Mouse (Mus musculus) heart, embryonic 10.5 days (tissue): ENCODE measurements around the gene Gm29797. TPM values are rescaled to one million over a fixed set of nuclear protein-coding genes. Genes with fewer than 3 reads are reported as not detected.

ENCODE experiments used
- DNase-seq: peaks from one replicate; pipeline ENCODE4 v3.0.0-alpha.2; 2017; ENCODE audit warnings: low spot score
- H3K27ac ChIP-seq: fragments of 300-500 bp; sonication (generic); 2 replicates; pipeline ENCODE4 v1.5.1; 2016; ENCODE audit warnings: mild to moderate bottlenecking
- H3K27me3 ChIP-seq: fragments of 300-500 bp; sonication (generic); 2 replicates; pipeline ENCODE4 v1.6.1; 2016; ENCODE audit warnings: mild to moderate bottlenecking; ENCODE audit not compliant: poor library complexity, insufficient read depth, severe bottlenecking
- H3K36me3 ChIP-seq: fragments of 300-500 bp; sonication (generic); 2 replicates; pipeline ENCODE4 v1.6.1; 2016; ENCODE audit warnings: mild to moderate bottlenecking, moderate library complexity
- H3K4me1 ChIP-seq: fragments of 300-500 bp; sonication (generic); 2 replicates; pipeline ENCODE4 v1.6.1; 2016; ENCODE audit warnings: mild to moderate bottlenecking
- H3K4me3 ChIP-seq: fragments of 300-500 bp; sonication (generic); 2 replicates; pipeline ENCODE4 v1.5.1; 2016; ENCODE audit warnings: mild to moderate bottlenecking, moderate library complexity
- H3K9me3 ChIP-seq: fragments of 300-500 bp; sonication (generic); 2 replicates; pipeline ENCODE4 v1.6.1; 2016; ENCODE audit warnings: mild to moderate bottlenecking, moderate library complexity
- WGBS: fragments of 180-500 bp; shearing (Covaris S2); methylation state at CpG from one replicate; pipeline ENCODE4 v1.1.7; 2016; 5-methylcytosine and 5-hydroxymethylcytosine counted together
- polyA plus RNA-seq: library from polyadenylated mRNA; unstranded; fragments of >200 nt; fragmentation: Nextera tagmentation; extraction: Ambion mirVana; gene quantifications from 2 replicates; pipeline ENCODE4 v1.2.1, GENCODE M21; 2016

Gm29797 gene
- 0.24 TPM in 1 of 2 replicates, not detected in the other for polyA plus RNA-seq

- H3K27me3 ChIP-seq, result no peaks in the 10 kb centered on the region
- no peak within 1 kb of the TSS for H3K4me3 ChIP-seq
- 77% methylated on average over 3 of the region's 3 CpGs for WGBS
- H3K9me3 ChIP-seq, result no peaks in the 10 kb centered on the region
- no peak for DNase-seq
- H3K4me1 ChIP-seq, result peaks cover 26% of the 10 kb centered on the region; the same call in 1 of the 2 replicates
- H3K27ac ChIP-seq, result no peak within 1 kb of the TSS
- peaks cover 52% of the 10 kb centered on the region for H3K36me3 ChIP-seq
Measured at GRCm38 (mm10) chr2:181656734-181657133, at the start of gene Gm29797. Gene Gm29797 (plus strand): TSS chr2:181657034.

- Histone ChIP-seq H3K4me3 (no peak overlapping the region), H3K9me3 (no peaks in the 10 kb centered on the region), H3K27ac (no peak overlapping the region), H3K4me1 (no peaks in the 10 kb centered on the region), H3K36me3 (peaks cover 64% of the 10 kb centered on the region), H3K27me3 (no peaks in the 10 kb centered on the region)
- 88% methylated on average over 5 of the region's 5 CpGs for WGBS
- DNase-seq, result no peak
Measured at GRCm38 (mm10) chr2:181618761-181619495, 37.9 kb upstream of the Gm29797 start.

- Histone ChIP-seq H3K27ac (no peak overlapping the region), H3K9me3 (no peaks in the 10 kb centered on the region), H3K4me3 (no peak overlapping the region), H3K27me3 (no peaks in the 10 kb centered on the region), H3K36me3 (peaks cover 69% of the 10 kb centered on the region), H3K4me1 (no peaks in the 10 kb centered on the region)
- DNase-seq, result no peak
Measured at GRCm38 (mm10) chr2:181623401-181623800, 33.4 kb upstream of the Gm29797 start.

- no peaks in the 10 kb centered on the region for H3K9me3 ChIP-seq
- H3K4me1 ChIP-seq, result no peaks in the 10 kb centered on the region
- H3K36me3 ChIP-seq, result peaks cover 55% of the 10 kb centered on the region
- H3K4me3 ChIP-seq, result no peak overlapping the region
- DNase-seq, result no peak
- no peak overlapping the region for H3K27ac ChIP-seq
- no peaks in the 10 kb centered on the region for H3K27me3 ChIP-seq
Measured at GRCm38 (mm10) chr2:181628471-181628870, 28.4 kb upstream of the Gm29797 start.

- Histone ChIP-seq H3K4me3 (no peak overlapping the region), H3K9me3 (no peaks in the 10 kb centered on the region), H3K27me3 (no peaks in the 10 kb centered on the region), H3K36me3 (peaks cover 72% of the 10 kb centered on the region), H3K27ac (no peak overlapping the region), H3K4me1 (no peaks in the 10 kb centered on the region)
- WGBS, result 96% methylated on average over 6 of the region's 6 CpGs
- DNase-seq, result no peak
Measured at GRCm38 (mm10) chr2:181632624-181633023, 24.2 kb upstream of the Gm29797 start.

- no peak overlapping the region for H3K27ac ChIP-seq
- no peak overlapping the region for H3K4me3 ChIP-seq
- H3K9me3 ChIP-seq, result no peaks in the 10 kb centered on the region
- H3K27me3 ChIP-seq, result no peaks in the 10 kb centered on the region
- WGBS, result 93% methylated on average over 3 of the region's 3 CpGs
- H3K4me1 ChIP-seq, result no peaks in the 10 kb centered on the region
- peaks cover 86% of the 10 kb centered on the region for H3K36me3 ChIP-seq
- peak; percentile 42 for DNase-seq
Measured at GRCm38 (mm10) chr2:181635865-181636264, 21.0 kb upstream of the Gm29797 start.

- H3K27ac ChIP-seq, result no peak overlapping the region
- no peaks in the 10 kb centered on the region for H3K4me1 ChIP-seq
- DNase-seq, result peak; percentile 75
Measured at GRCm38 (mm10) chr2:181644361-181644760, 12.5 kb upstream of the Gm29797 start.

GRCm38 (mm10) chr2:181645666-181646065, 11.2 kb upstream of the Gm29797 start:
- WGBS, result 90% methylated on average over 3 of the region's 3 CpGs
- Histone ChIP-seq H3K27ac (no peak overlapping the region), H3K4me1 (no peaks in the 10 kb centered on the region), H3K36me3 (peaks cover 87% of the 10 kb centered on the region), H3K9me3 (no peaks in the 10 kb centered on the region), H3K4me3 (no peak overlapping the region), H3K27me3 (no peaks in the 10 kb centered on the region)
- no peak for DNase-seq

More at GRCm38 (mm10) chr2:181644361-181644760, 12.5 kb upstream of the Gm29797 start:
- no peaks in the 10 kb centered on the region for H3K27me3 ChIP-seq
- H3K9me3 ChIP-seq, result no peaks in the 10 kb centered on the region
- 87% methylated on average over 2 of the region's 2 CpGs for WGBS
- H3K4me3 ChIP-seq, result no peak overlapping the region
- H3K36me3 ChIP-seq, result peaks cover 87% of the 10 kb centered on the region

GRCm38 (mm10) chr2:181646626-181647472, 10.0 kb upstream of the Gm29797 start:
- H3K4me3 ChIP-seq, result no peak overlapping the region
- no peak overlapping the region for H3K27ac ChIP-seq
- 86% methylated on average over 6 of the region's 6 CpGs for WGBS
- no peaks in the 10 kb centered on the region for H3K9me3 ChIP-seq
- no peaks in the 10 kb centered on the region for H3K4me1 ChIP-seq
- no peak for DNase-seq
- H3K36me3 ChIP-seq, result peaks cover 85% of the 10 kb centered on the region
- no peaks in the 10 kb centered on the region for H3K27me3 ChIP-seq

GRCm38 (mm10) chr2:181648926-181649325, 7.9 kb upstream of the Gm29797 start:
- no peaks in the 10 kb centered on the region for H3K4me1 ChIP-seq
- no peak overlapping the region for H3K4me3 ChIP-seq
- no peak overlapping the region for H3K27ac ChIP-seq
- H3K36me3 ChIP-seq, result peaks cover 89% of the 10 kb centered on the region
- no peak for DNase-seq
- no peaks in the 10 kb centered on the region for H3K9me3 ChIP-seq
- H3K27me3 ChIP-seq, result no peaks in the 10 kb centered on the region
- 92% methylated on average over 10 of the region's 10 CpGs for WGBS

GRCm38 (mm10) chr2:181653065-181653464, 3.8 kb upstream of the Gm29797 start:
- no peak overlapping the region for H3K4me3 ChIP-seq
- no peak for DNase-seq
- H3K36me3 ChIP-seq, result peaks cover 86% of the 10 kb centered on the region
- H3K27me3 ChIP-seq, result no peaks in the 10 kb centered on the region
- H3K27ac ChIP-seq, result no peak overlapping the region
- no peaks in the 10 kb centered on the region for H3K9me3 ChIP-seq
- peaks cover 4% of the 10 kb centered on the region; the same call in 1 of the 2 replicates for H3K4me1 ChIP-seq

GRCm38 (mm10) chr2:181653523-181653922, 3.3 kb upstream of the Gm29797 start:
- DNase-seq, result no peak
- H3K9me3 ChIP-seq, result no peaks in the 10 kb centered on the region
- H3K27me3 ChIP-seq, result no peaks in the 10 kb centered on the region
- H3K4me3 ChIP-seq, result no peak overlapping the region
- peaks cover 82% of the 10 kb centered on the region for H3K36me3 ChIP-seq
- no peak overlapping the region for H3K27ac ChIP-seq
- 82% methylated on average over 1 of the region's 1 CpGs for WGBS
- H3K4me1 ChIP-seq, result peaks cover 5% of the 10 kb centered on the region; the same call in 1 of the 2 replicates

- no peak overlapping the region for H3K27ac ChIP-seq
- H3K36me3 ChIP-seq, result peaks cover 45% of the 10 kb centered on the region
- H3K4me1 ChIP-seq, result peaks cover 27% of the 10 kb centered on the region; the same call in 1 of the 2 replicates
- no peak for DNase-seq
- H3K27me3 ChIP-seq, result no peaks in the 10 kb centered on the region
- no peak overlapping the region for H3K4me3 ChIP-seq
- WGBS, result 75% methylated on average over 2 of the region's 2 CpGs
- no peaks in the 10 kb centered on the region for H3K9me3 ChIP-seq
Measured at GRCm38 (mm10) chr2:181657441-181657840, 607 bp downstream of the Gm29797 start.
